Mouse (Mus musculus) liver, adult 2 months (tissue): ENCODE results near the gene Pigt.

ENCODE experiments used
- CTCF ChIP-seq: fragments of 200-500 bp; IDR thresholded peaks from 2 replicates; pipeline ENCODE4 v1.5.1; 2011; ENCODE audit warnings: low read depth, low read length, control low read depth
- POLR2A ChIP-seq: fragments of 200-500 bp; IDR thresholded peaks from 2 replicates; pipeline ENCODE4 v1.6.1; 2011; ENCODE audit warnings: low read length, control low read depth; ENCODE audit not compliant: insufficient read depth; ENCODE audit errors: extremely low read depth

- TF ChIP-seq CTCF (no peak), POLR2A (no peak)
Measured at GRCm38 (mm10) chr2:164494126-164494525, 3.2 kb upstream of the Pigt start.
